18 mouse cellular contexts compared by ENCODE assay signal in the genomic region with DNA sequence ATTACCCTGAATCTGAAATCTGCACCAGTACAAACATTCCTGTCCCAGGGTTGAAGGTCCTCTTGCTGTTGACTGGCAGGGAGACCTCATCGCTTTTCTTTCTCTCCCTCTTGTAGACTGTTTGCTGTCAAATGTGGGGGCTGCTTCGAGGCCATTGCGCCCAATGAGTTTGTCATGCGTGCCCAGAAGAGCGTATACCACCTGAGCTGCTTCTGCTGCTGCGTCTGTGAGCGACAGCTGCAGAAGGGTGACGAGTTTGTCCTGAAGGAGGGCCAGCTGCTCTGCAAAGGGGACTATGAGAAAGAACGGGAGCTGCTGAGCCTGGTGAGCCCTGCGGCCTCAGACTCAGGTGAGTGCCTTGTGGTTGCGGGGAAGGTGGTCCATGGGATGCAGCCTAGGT.
"Had no signal": no experiment of that assay in that cellular context is flagged by ENCODE, and none has a peak within 500 bp of the region (broad histone marks: within the 10 kb centered on the region; RNA-seq: fewer than 3 reads in every experiment).

No protein-coding gene starts in this region.

- H3K4me1 ChIP-seq: midbrain, embryonic 12.5 days had no signal

- ATAC-seq: midbrain, embryonic 16.5 days had no signal

- DNase-seq: lung, adult 18-20 months; lung, postnatal 10 days; midbrain, embryonic 14.5 days; retina, postnatal 1 day; right cerebral cortex, adult 18-20 months; right cerebral cortex, postnatal 25 days; right cerebral cortex, postnatal 4 days; spleen, adult 18-20 months; thymus, adult 18-20 months; thymus, postnatal 14 days; thymus, postnatal 36 days had no signal

- H3K9ac ChIP-seq: lung, embryonic 14.5 days; midbrain, embryonic 12.5 days; neural tube, embryonic 13.5 days; neural tube, embryonic 15.5 days had no signal

- H3K4me3 ChIP-seq: midbrain, embryonic 10.5 days; midbrain, embryonic 12.5 days; myocyte; neural tube, embryonic 13.5 days; neural tube, embryonic 15.5 days had no signal

- H3K4me2 ChIP-seq: lung, embryonic 14.5 days; midbrain, embryonic 12.5 days; neural tube, embryonic 13.5 days; neural tube, embryonic 15.5 days had no signal

- H3K36me3 ChIP-seq: midbrain, embryonic 10.5 days; midbrain, embryonic 12.5 days; neural tube, embryonic 13.5 days; neural tube, embryonic 15.5 days had no signal

- H3K27ac ChIP-seq: midbrain, embryonic 10.5 days; midbrain, embryonic 12.5 days; neural tube, embryonic 13.5 days; neural tube, embryonic 15.5 days had no signal

- H3K9me3 ChIP-seq: midbrain, embryonic 10.5 days; midbrain, embryonic 12.5 days; neural tube, embryonic 13.5 days; neural tube, embryonic 15.5 days had no signal
